Mouse (Mus musculus): ENCODE measurements around the gene Gse1. TPM values are rescaled to one million over a fixed set of nuclear protein-coding genes. Genes with fewer than 3 reads are reported as not detected.
"Not testable (repeated sequence)": the region's sequence is repeated elsewhere in the genome, so short reads cannot be mapped to it uniquely, and the experiment has no call there.

The Gse1 gene
- total RNA-seq, 2 experiments from 2014 or later, result 32.6 to 34.6 TPM

DNA sequence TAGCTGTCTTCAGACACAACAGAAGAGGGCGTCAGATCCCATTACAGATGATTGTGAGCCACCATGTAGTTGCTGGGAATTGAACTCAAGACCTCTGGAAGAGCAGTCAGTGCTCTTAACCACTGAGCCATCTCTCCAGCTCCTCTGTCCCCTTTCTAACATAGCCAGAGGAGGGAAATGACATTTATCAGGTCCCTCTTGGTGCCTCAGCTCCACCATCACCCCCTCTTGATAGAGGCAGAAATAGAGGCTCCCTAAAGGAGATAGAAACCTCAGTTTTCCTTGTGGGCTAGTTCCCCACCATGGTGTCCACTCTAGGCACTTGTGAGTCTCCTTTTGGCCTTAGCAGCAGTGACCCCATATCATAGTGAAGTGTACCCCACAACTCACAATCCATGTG, 139.9 kb downstream of the Gse1 start:
- intact Hi-C loops (cut with DNase I); DNase-seq: not testable (repeated sequence)

DNA sequence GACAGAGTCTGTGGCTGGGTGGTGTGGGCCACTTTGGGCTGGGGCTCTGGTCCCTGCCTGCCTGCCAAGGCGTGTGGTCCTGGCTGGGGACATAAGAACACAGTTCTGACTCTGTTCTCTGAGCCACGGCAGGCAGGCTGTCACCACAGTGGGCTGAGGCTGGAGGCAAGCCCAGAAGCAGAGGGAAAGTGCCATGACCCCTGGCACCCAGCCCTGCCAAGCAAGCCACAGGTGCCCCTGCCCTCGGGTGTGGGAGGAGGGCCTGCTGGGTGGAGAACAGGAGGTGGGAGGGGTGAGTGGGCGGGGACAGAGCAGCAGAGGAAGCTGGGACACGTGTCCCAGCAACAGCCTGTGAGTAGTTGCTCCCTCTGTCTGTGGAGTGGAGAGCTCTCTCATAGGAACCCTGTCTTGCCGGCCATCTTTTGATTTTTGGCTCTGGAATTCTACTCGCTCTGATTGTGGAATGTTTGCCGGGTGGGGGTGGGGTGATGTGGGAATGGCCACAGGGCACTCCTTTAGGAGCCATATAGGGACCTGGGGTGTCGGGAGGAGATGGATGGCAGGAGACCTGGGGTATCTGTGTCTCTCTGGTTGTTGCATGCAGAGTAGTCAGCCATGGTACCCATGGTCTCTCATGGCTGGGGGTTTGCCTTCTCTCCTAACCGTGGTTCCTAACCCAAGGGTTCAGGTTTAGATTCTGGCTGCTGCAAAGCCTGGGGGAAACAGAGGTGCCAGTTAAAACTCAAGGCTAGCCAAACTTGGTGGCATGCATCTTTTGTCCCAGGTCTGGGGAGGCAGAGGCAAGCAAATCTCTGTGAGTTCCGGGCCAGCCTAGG, 140.8 kb downstream of the Gse1 start:
- intact Hi-C loops (cut with DNase I), result no loop called here
- DNase-seq, result peak; percentile 94 to 95

DNA sequence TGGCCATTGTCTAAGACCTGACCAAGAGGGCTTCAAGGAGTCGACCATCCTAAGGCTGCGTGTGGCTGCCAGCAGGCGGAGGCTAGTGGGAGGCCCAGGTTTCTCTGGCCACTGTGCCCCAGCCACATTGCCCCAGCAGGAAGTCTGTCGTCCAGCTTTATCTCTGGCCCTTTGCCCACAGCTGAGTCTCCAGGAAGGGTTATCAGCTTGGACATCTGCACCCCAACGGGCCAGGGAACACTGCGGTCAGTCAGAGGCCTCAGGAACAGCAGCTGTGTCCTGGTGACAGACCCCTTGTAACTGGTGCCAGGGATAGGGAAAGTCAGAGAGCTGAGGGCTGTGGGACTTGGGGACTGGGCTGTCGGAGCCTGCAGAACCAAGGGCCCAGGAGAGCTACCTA, 141.7 kb downstream of the Gse1 start:
- intact Hi-C loops (cut with DNase I), result no loop called here
- peak; percentile 42 to 51 for DNase-seq

GRCm38 (mm10) chr8:120370461-120370860, 142.2 kb downstream of the Gse1 start:
- intact Hi-C loops (cut with DNase I), result no loop called here
- no peak for DNase-seq

- no peak for DNase-seq
- intact Hi-C loops (cut with DNase I), result no loop called here
Measured at GRCm38 (mm10) chr8:120371146-120371545, 142.9 kb downstream of the Gse1 start.

GRCm38 (mm10) chr8:120371725-120372457, 143.6 kb downstream of the Gse1 start:
- intact Hi-C loops (cut with DNase I), result no loop called here
- peak in 1 of 2 experiments; percentile 49 for DNase-seq

DNA sequence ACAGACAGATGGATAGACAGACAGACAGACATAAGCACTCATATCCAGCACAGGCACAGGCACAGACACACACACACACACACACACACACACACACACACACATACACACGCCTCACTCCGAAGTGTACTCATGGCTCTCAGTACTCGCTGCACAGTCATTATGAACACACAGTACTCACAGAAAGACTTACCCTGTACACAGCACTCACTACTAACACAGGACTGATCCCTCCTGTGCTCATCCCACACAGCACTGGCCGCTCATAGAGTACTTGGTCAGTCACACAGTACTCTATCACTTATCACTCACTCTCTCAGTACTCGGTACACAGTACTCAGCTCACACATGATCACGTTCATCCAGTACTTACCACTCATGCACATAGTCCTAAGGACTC, 144.4 kb downstream of the Gse1 start:
- no peak for DNase-seq
- intact Hi-C loops (cut with DNase I), result no loop called here

DNA sequence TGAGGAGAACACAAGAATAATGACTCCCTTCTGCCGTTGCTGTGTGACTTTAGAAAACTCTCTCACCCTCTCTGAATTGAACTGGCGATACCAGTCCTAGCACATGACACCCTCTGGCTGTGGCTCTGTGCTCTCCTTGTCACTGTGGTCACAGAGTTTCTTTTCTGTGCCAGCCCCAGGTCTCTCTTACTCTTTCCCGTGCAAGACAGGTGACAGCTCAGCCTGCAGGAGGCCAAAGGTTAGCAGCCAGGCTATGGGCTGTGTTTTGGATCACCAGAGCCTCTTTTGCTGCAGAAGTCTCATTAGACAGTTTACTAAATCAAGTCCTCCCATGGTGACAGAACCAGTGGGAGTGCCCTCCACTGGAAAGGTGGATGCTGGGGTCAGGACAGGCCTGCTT, 145.4 kb downstream of the Gse1 start:
- no peak for DNase-seq
- intact Hi-C loops (cut with DNase I), result no loop called here

DNA sequence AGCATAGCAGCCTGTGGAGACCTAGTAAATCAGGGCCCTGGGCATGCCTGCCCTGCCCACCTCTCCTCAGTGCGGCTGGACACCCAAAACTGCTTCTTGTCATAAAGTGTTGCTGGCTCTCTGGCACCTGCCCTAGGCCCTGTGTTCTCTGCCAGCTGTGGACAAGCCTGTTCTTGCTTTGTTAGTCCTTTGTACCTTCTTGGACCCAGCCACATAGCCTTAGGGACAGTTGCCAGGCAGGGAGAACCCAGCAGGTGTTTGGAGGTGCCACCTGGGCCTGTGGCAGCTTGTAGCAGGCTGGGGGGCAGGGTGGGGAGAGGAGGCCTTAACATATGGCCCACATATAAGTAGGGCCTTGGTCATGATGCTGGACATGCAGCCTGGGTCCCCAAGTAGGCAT, 145.8 kb downstream of the Gse1 start:
- no peak for DNase-seq
- intact Hi-C loops (cut with DNase I), result no loop called here

GRCm38 (mm10) chr8:120374514-120374913, 146.3 kb downstream of the Gse1 start:
- no peak for DNase-seq
- intact Hi-C loops (cut with DNase I), result no loop called here

- no peak for DNase-seq
Measured at GRCm38 (mm10) chr8:120375170-120375569, 146.9 kb downstream of the Gse1 start.

GRCm38 (mm10) chr8:120376215-120376614, 148.0 kb downstream of the Gse1 start:
- DNase-seq, result no peak
- intact Hi-C loops (cut with DNase I), result no loop called here

More at GRCm38 (mm10) chr8:120375170-120375569, 146.9 kb downstream of the Gse1 start:
- intact Hi-C loops (cut with DNase I), result no loop called here

- intact Hi-C loops (cut with DNase I), result no loop called here
- no peak for DNase-seq
Measured at GRCm38 (mm10) chr8:120376847-120377802, 148.9 kb downstream of the Gse1 start.

DNA sequence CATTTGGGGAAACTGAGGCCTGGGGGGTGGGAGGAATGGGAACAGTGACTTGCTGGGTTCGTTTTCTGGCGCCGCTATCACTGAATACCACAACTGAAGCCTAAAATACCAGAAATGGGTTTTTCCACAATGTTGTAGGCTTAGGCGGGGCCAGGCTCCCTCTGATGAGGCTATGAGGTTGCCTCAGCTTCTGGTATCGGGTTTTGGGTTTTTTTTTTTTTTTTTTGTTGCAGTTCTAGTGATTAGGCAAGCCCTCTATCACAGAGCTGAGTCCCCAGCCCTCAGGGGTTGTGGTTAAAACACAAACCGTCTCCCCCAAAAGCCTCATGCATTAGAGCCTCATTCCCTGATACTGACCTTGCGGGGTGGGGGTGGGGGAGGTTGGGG, 149.5 kb downstream of the Gse1 start:
- no peak for DNase-seq
- intact Hi-C loops (cut with DNase I), result no loop called here

- intact Hi-C loops (cut with DNase I), result no loop called here
- peak; percentile 66 to 74 for DNase-seq
Measured at GRCm38 (mm10) chr8:120378306-120378705, 150.1 kb downstream of the Gse1 start.

GRCm38 (mm10) chr8:120379015-120379414, 150.8 kb downstream of the Gse1 start:
- intact Hi-C loops (cut with DNase I), result no loop called here
- DNase-seq, result no peak

DNA sequence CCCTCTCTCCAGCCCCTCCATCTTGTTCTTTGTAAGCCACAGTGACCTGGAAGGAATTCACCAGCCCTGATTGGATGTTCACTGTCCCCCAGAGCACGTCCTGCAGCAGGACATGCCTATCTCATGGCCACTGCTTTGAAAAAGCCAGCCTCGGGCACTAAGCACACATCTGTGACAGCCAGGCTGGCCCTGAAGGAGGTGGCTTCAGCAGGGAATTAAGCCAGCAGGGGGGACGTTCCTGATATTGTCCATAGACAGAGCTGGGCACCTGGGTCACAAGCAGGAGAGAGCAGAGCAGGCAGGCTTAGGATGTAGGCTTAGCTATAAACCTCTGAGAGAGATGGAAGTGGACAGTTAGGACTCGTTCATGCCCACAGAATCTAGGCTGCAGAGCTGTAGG, 153.6 kb downstream of the Gse1 start:
- no peak for DNase-seq
- intact Hi-C loops (cut with DNase I), result no loop called here

GRCm38 (mm10) chr8:120382436-120383203, 154.4 kb downstream of the Gse1 start:
- intact Hi-C loops (cut with DNase I), result no loop called here

GRCm38 (mm10) chr8:120383204-120383560, 154.9 kb downstream of the Gse1 start:
- no peak for DNase-seq
- intact Hi-C loops (cut with DNase I), result no loop called here

More at GRCm38 (mm10) chr8:120382436-120383203, 154.4 kb downstream of the Gse1 start:
- peak; percentile 94 to 95 for DNase-seq

DNA sequence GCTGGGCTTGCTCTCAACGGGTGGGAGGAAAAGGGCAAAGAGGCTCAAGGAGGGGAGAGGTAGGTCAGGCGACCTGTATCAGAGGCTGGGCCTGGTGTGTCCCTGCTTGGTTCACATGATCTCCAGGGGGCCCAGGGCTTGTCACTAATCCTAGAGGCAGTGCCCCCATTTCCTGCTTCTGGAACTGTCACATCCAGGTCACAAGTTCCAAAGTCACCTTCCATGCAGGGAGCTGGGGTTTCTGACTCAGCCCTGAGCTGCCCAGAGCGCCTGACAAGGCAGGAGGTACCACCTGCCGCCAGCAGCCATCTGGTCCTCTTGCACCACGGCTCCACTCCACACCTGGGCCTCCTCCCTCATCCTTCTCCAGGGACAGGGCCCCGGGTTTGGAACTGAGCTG, 155.5 kb downstream of the Gse1 start:
- intact Hi-C loops (cut with DNase I), result no loop called here
- no peak for DNase-seq

Data from heart, postnatal 10 days (tissue).